Mouse (Mus musculus): ENCODE measurements around the gene Plekha4. TPM values are rescaled to one million over a fixed set of nuclear protein-coding genes. Genes with fewer than 3 reads are reported as not detected.

The Plekha4 gene
- polyA plus RNA-seq (2017; shearing (Covaris generic)): 1.3 TPM

DNA sequence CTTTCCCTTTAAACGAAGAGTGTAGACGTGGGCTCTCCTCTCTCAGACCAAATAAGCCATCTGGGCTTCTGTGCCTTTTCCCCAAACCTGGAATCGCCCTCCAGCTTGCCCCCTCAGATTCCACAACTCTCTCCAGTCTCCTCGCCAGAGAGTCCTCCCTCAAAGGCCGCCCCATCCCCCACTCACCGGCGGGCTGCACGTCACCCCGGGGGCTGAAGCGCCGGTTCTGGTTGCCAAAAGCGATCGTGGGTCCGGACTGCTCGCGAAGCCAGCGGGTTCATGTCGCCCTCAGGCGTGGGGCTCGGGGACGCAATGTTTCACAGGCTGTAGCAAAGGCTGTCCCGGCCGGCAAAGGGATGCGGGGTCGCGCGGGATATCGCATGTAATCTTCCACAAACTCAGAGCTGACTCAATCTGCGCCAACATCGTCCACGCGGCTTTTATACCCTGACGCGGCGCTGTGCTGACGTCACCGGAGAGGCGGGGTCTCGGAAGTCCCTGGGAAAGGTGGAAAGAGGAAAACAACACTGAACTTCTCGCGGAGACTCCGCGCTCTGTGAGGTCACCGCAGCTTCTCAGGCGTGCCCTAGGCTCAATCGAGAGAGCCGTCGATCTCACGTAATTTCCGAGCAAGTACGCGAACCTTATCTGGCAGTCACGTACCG is at the start of gene Plekha4, which contains the start of gene Ppp1r15a:
Gene Plekha4 (plus strand): TSS at position 522 of the 665 bp plus-strand sequence.
Gene Ppp1r15a (minus strand): TSS at position 460 of the 665 bp plus-strand sequence.

DNA sequence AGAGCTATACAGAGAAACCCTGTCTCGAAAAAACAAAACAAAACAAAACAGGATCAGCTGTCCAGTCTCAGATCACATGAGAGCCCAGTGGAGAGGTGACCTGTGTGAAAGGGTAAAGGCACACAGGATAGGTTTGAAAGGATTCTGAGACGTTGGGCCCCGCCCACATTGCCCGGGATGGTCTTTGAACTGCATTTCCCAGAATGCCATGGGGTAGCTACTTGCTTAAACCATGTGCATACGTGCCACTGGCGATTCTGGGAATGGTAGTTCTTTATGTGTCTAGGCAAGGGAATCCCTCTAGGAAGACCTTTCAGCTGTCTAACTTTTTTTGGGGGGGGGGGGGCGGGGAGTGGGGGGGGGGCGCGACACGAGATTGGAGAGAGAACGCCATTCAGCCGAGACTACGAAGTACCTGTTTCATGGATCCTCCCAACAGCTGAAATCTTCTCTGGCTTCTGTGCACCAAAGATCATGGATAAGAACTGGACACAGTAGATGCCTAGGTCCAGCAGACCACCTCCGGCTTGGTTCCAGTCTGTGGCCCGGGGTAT is 44.7 kb upstream of the Plekha4 start, which contains the start of gene Tulp2:
Gene Tulp2 (plus strand): TSS at position 504 of the 554 bp plus-strand sequence.

DNA sequence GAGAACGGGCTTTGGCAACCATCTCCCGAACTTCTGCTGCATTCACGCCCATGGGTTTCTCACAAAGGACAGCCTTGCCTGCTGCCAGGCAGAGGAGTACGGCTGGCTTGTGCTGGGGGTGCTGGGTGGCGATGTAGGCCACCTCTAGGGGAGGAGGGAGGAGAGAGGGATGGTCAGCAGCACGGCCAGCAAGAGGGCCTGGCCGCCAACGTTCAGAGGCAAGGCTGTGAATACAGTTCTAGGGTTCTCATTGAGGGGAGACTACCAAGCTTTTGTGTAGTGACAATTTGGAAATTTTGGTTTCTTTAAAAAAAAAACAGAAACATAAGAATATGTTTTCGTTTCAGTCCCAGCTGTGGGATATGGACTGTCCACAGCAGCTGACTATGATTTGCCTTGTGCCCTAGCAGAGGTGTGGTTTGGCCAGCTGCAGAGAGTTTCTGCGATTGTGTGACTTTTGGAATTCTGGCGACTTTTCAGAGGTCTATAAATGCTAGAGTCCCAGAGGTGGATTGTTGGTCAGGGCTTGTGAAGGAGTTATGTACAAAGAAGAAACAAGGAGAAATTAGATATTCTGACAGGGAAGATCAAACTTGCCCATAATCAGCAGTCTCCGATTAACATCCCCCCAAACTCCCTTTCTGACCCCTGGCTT is 39.2 kb upstream of the Plekha4 start, which contains the start of gene Gm45808:
Gene Gm45808 (minus strand): TSS at position 51 of the 655 bp plus-strand sequence.

GRCm38 (mm10) chr7:45488293-45489204 is 37.6 kb upstream of the Plekha4 start, which contains the start of gene Dhdh:
TSS of gene Dhdh (minus strand) at chr7:45488805.

DNA sequence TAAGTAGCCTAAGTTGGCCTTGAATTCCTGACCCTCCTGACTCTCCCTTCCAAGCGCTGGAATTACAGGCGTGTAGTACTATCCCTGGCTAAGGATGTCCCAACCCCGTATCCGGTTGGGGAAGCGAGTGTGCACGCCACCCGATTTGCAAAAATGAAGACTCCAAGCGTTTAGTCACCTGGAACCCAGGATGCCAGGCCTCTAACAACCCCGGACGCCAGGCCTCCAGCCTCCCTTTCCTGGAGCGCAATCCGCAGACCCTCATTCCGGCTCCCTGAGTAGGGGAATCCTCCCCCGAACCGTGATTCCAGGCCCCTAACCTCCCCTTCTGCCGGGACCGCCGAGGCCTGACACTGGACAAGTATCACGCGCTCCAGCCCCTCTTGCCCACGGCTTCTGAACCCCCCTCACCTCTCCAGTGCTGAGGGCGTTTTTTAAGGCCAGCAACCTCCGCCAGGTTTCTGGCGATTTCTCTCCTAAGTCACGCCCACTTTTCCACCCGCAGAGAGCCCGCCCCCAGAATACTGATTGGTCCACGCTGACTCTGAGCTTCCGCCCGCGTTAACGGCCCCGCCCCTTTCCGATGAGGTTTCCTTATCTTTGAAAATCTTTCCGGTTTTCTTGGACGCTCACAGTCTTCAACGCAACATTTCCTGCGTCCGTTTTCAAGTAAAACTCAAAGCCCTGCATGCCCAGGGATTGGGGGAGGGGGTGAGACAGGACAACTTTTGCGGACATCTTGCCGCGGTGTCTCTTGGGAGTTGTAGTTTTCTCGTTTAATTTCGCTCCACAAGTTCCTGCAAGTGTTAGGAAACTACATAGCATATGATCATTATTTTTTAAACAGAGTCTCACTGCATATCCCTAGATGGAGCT is 16.0 kb upstream of the Plekha4 start, which contains the start of gene Nucb1:
Gene Nucb1 (minus strand): TSS at position 495 of the 876 bp plus-strand sequence.

DNA sequence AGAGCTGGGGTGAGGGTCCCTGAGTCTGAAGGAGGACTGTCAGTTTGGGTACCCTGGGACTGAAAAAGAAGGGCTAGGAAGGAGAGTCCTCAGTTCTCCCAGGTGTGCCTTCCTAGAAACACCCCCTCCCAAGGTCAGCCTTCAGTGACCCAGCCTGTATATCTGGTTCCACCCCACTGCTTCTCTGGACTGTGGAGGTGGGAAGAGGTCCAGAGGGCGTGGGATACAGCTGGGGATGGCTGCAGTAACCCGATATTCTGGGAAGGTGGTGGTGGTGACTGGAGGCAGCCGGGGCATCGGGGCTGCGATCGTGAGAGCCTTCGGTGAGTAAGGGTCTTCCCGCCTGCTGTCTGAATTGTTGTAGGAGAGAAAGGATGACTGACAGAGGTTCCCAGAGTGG is 28.6 kb downstream of the Plekha4 start, which contains the start of gene Hsd17b14:
Gene Hsd17b14 (plus strand): TSS at position 150 of the 400 bp plus-strand sequence.

DNA sequence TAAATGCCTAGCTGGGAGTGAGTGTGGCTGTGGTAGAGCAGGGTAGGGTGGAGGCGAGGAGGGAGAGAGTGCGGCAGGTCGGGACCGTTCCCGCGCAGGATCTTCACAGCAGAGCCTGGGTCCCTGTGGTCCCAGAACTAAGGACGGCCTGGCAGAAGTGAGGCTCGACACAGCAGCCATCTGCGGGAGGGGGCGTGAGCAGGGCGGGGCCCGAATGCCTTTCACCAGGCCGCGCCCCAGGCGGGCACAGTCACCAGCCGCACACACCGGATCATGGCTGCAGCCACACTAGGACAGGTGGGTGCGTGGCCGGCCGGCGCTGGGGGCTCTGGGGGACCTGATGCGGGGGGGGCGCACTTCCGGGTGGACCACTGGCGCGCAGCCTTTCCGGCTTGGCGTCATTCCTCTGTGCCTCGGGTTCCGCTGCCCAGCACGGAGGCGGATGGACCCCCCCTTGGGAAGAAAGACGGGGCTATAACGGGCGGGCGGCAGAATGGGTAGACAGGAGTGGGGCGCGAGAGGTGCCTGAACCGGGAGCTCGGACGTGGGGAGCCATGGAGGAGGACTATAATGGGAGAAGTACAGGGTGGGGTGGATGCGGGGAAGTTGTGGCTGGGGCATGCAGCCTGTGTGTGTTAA is 44.1 kb downstream of the Plekha4 start, which contains the start of gene Bcat2:
Gene Bcat2 (plus strand): TSS at position 51 of the 639 bp plus-strand sequence.

Other genes starting within 250 kb of the Plekha4 start
- 0.93 TPM for gene Slc6a21, start 248.8 kb upstream of the Plekha4 start, polyA plus RNA-seq (2017; shearing (Covaris generic))
- 5.0 TPM for gene Trpm4, start 192.6 kb upstream of the Plekha4 start, polyA plus RNA-seq (2017; shearing (Covaris generic))
- gene Hrc, start 191.0 kb upstream of the Plekha4 start, polyA plus RNA-seq (2017; shearing (Covaris generic)): not detected
- 0.12 TPM for gene Ppfia3, start 159.3 kb upstream of the Plekha4 start, polyA plus RNA-seq (2017; shearing (Covaris generic))
- not detected for gene Lin7b, start 155.7 kb upstream of the Plekha4 start, polyA plus RNA-seq (2017; shearing (Covaris generic))
- 211 TPM for gene Snrnp70, start 130.6 kb upstream of the Plekha4 start, polyA plus RNA-seq (2017; shearing (Covaris generic))
- gene Kcna7, start 120.7 kb upstream of the Plekha4 start, polyA plus RNA-seq (2017; shearing (Covaris generic)): not detected
- 0.60 TPM for gene Ntf5, start 112.6 kb upstream of the Plekha4 start, polyA plus RNA-seq (2017; shearing (Covaris generic))
- gene Lhb, start 105.5 kb upstream of the Plekha4 start, polyA plus RNA-seq (2017; shearing (Covaris generic)): not detected
- gene Gys1, start 91.5 kb upstream of the Plekha4 start, polyA plus RNA-seq (2017; shearing (Covaris generic)): 3.2 TPM
- gene Ruvbl2, start 88.2 kb upstream of the Plekha4 start, polyA plus RNA-seq (2017; shearing (Covaris generic)): 32.3 TPM
- gene Ftl1, start 66.4 kb upstream of the Plekha4 start, polyA plus RNA-seq (2017; shearing (Covaris generic)): 2,366 TPM
- gene Bax, start 59.4 kb upstream of the Plekha4 start, polyA plus RNA-seq (2017; shearing (Covaris generic)): 236 TPM
- 1.3 TPM for gene Tulp2, start 44.5 kb upstream of the Plekha4 start, polyA plus RNA-seq (2017; shearing (Covaris generic))
- gene Gm45808, start 39.5 kb upstream of the Plekha4 start, polyA plus RNA-seq (2017; shearing (Covaris generic)): 0.89 TPM
- 0.80 TPM for gene Dhdh, start 37.5 kb upstream of the Plekha4 start, polyA plus RNA-seq (2017; shearing (Covaris generic))
- 218 TPM for gene Nucb1, start 15.9 kb upstream of the Plekha4 start, polyA plus RNA-seq (2017; shearing (Covaris generic))
- gene Ppp1r15a, start 62 bp upstream of the Plekha4 start, polyA plus RNA-seq (2017; shearing (Covaris generic)): 751 TPM
- gene Hsd17b14, start 28.6 kb downstream of the Plekha4 start, polyA plus RNA-seq (2017; shearing (Covaris generic)): 2.0 TPM
- 38.0 TPM for gene Bcat2, start 43.8 kb downstream of the Plekha4 start, polyA plus RNA-seq (2017; shearing (Covaris generic))
- not detected for gene Fgf21, start 89.2 kb downstream of the Plekha4 start, polyA plus RNA-seq (2017; shearing (Covaris generic))
- gene Fut1, start 91.0 kb downstream of the Plekha4 start, polyA plus RNA-seq (2017; shearing (Covaris generic)): 1.2 TPM
- gene Izumo1, start 95.5 kb downstream of the Plekha4 start, polyA plus RNA-seq (2017; shearing (Covaris generic)): not detected
- not detected for gene Rasip1, start 101.2 kb downstream of the Plekha4 start, polyA plus RNA-seq (2017; shearing (Covaris generic))
- 1.1 TPM for gene Mamstr, start 113.6 kb downstream of the Plekha4 start, polyA plus RNA-seq (2017; shearing (Covaris generic))
- 0.89 TPM for gene Fut2, start 140.1 kb downstream of the Plekha4 start, polyA plus RNA-seq (2017; shearing (Covaris generic))
- not detected for gene Ntn5, start 157.7 kb downstream of the Plekha4 start, polyA plus RNA-seq (2017; shearing (Covaris generic))
- gene Sec1, start 168.1 kb downstream of the Plekha4 start, polyA plus RNA-seq (2017; shearing (Covaris generic)): not detected
- gene Car11, start 173.5 kb downstream of the Plekha4 start, polyA plus RNA-seq (2017; shearing (Covaris generic)): 1.3 TPM
- 7.4 TPM for gene Dbp, start 178.8 kb downstream of the Plekha4 start, polyA plus RNA-seq (2017; shearing (Covaris generic))
- 1,531 TPM for gene Rpl18, start 189.1 kb downstream of the Plekha4 start, polyA plus RNA-seq (2017; shearing (Covaris generic))
- 17.9 TPM for gene Sphk2, start 191.7 kb downstream of the Plekha4 start, polyA plus RNA-seq (2017; shearing (Covaris generic))
- gene Fam83e, start 194.9 kb downstream of the Plekha4 start, polyA plus RNA-seq (2017; shearing (Covaris generic)): 0.57 TPM
- gene Spaca4, start 199.5 kb downstream of the Plekha4 start, polyA plus RNA-seq (2017; shearing (Covaris generic)): not detected

Measured in effector memory CD4-positive, alpha-beta T cell, adult 7 months (primary cell).